Mouse (Mus musculus) inflammation-experienced regulatory T-cells, adult 6 months (primary cell): Measurements from ENCODE around the gene Syt1. TPM values are rescaled to one million over a fixed set of nuclear protein-coding genes. Genes with fewer than 3 reads are reported as not detected.

Experiments used
- ATAC-seq: one replicate; pipeline ENCODE4 v1.8.0; 2017
- polyA plus RNA-seq, 3 experiments: library from polyadenylated mRNA; unstranded; fragments of 100-300 nt; shearing (Covaris generic); gene quantifications; one replicate each; pipeline ENCODE4 v1.2.1; 2017

The Syt1 gene
- not detected for polyA plus RNA-seq

DNA sequence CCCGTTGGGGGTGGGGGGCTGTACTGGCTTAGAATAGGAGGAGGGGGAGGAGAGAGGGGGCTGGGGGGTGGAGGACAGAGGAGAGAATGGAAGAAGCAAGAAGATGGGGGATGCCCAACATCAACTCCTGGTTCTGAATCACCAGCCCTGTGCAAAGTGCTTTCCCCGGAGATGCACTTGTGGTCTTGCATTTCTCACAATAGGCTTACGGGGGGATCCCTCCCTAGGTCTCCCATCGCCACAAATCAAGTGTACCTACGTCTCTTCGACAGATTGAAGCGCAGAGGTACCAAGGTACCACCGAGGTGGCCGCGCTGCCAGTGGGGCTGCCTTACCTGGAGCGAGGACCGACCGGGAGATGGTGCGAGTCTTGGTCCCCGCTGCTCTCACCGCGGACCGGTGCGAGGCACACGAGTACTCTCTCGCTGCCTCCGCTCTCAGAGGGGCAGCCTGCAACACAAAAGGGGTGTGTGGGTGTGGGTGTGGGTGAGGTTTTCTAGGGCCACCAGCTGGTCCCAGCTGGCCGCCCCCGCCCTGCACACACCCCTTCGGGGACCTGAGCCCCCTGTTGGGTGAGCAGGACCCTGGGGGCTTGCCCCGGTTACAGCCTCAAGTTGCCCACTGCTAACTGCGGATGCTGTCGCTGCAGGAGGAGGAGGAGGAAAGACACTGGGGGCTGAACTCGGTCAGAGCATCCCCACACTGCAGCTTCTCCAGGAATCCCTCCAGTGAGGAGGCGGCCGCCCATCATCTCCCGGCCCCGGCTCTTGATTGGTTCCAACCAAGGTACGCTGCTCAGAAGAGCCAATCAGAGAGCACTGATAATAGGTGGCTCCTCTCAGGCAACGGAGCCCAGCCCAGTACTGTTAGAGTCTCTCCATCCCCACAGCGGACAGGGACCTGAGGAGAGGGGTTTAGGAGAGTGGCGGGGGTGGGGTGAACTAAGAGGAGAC lies at the start of gene Syt1:
TSS of gene Syt1 (minus strand) at position 742 of the 953 bp plus-strand sequence.
- no peak for ATAC-seq

GRCm38 (mm10) chr10:109056500-109056899 lies 45.7 kb upstream of the Syt1 start:
- no peak for ATAC-seq

DNA sequence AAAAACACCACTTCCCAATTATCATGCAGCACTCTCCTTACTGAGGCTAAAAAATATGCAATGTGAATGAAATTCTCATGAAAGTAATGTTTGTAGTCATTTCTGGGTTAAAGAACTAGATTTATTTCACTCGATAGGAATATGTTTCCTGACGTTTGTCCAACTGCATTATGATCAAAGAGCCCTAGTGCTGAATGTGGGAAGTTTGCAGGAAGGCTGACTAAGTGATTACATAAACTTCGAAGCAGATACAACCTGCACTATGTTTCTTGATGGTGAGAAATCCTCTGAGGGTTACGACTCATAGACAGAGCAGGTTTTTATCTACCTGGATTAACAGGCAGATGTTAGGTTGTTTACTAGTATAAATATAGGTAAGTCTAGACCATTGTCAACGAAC lies 36.8 kb upstream of the Syt1 start:
- ATAC-seq, result no peak

GRCm38 (mm10) chr10:109046988-109047387 lies 36.2 kb upstream of the Syt1 start:
- no peak for ATAC-seq

DNA sequence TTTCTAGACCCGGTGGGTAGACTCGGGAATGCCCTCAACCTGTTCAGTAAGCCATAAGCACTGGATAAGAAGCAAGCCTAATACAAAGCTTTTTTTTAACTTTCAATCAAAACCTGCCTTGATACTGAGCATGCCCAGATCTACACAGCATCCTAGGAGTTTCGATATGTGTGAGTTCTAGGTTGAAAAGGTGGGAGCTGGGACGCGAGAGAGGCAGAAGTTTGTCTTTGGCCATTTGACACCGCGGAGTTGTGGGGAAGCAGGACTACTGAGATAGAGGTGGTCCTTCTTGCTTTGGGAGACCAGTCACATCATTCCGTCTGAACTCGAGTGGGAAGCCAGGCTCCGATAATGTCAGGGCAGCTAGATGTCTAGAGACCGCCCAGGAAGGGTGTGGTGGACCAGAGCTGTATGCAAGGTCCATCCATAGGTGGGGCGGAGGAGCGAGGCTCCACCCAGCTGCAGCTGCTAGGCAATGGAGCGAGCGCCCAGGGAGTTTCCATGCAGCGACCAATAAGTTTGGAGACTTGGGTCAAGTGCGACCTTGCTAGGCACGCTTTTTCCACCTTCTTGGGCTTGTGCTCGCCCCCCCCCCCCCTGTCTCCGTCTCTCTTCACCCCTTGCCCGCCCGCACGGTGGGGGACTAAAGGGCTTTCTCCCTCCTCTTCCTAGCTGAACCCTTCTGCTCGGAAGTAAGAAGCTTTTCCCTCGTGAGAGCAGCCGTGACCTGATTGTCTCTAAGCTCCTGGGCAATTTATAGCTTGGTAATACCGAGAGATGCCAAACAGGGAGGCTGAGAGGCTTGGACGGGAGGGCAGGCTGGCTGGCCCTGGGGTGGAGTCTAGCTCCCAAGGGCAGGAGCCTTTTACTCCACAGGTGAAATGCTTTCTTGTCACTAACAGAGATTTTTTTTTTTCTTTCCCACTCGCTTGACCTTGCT lies 714 bp upstream of the Syt1 start:
- no peak for ATAC-seq

- ATAC-seq, result no peak
Measured at GRCm38 (mm10) chr10:109009831-109010230, 951 bp downstream of the Syt1 start.

GRCm38 (mm10) chr10:109008456-109008855 lies 2.3 kb downstream of the Syt1 start:
- no peak for ATAC-seq

- ATAC-seq, result no peak
Measured at GRCm38 (mm10) chr10:109003482-109003881, 7.3 kb downstream of the Syt1 start.

DNA sequence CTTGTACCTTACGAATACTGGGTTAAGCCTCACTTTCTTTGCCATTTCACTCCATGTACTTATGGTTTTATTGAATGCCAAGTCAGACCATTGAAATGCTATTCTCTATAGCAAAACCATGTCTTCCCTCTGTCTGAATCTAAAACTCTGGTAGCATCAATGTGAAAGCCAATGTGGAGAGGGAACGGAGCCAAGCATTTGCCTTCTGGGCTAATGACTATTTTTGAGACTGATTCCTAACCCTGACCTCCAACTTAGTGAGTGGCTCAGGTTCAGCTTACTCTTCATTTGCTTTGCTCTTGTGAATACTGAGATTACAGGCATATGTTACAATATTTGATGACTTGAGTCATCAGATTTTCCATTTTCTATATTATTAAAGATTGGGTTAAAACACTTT lies 23.5 kb downstream of the Syt1 start:
- no peak for ATAC-seq

- no peak for ATAC-seq
Measured at GRCm38 (mm10) chr10:108979660-108980059, 31.1 kb downstream of the Syt1 start.

- ATAC-seq, result no peak
Measured at GRCm38 (mm10) chr10:108954952-108955351, 55.8 kb downstream of the Syt1 start.

DNA sequence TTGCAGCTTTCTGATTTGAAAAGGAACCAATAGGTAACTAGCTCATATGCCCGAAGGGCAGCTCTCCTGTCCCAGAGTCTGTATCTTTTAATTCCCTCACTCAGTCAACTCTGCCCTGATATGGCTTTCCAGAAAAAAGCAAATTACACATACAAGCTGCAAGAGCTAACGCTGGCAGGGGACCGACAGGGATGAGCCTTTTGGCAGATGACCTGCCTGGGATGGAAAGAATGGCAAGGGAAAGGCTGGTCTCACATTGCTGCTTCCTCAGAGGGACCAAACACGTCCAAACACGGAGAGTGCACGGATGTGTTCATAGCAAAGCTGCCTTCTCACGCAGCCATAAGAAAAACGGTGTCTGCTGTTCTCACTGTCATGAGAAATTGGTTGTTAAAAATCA lies 58.6 kb downstream of the Syt1 start:
- no peak for ATAC-seq

- no peak for ATAC-seq
Measured at GRCm38 (mm10) chr10:108936838-108937430, 73.8 kb downstream of the Syt1 start.

- ATAC-seq, result no peak
Measured at GRCm38 (mm10) chr10:108930299-108930698, 80.5 kb downstream of the Syt1 start.

- ATAC-seq, result no peak
Measured at GRCm38 (mm10) chr10:108929676-108930075, 81.1 kb downstream of the Syt1 start.

GRCm38 (mm10) chr10:108905264-108905663 lies 105.5 kb downstream of the Syt1 start:
- no peak for ATAC-seq

GRCm38 (mm10) chr10:108904371-108904770 lies 106.4 kb downstream of the Syt1 start:
- ATAC-seq, result no peak

- no peak for ATAC-seq
Measured at GRCm38 (mm10) chr10:108896529-108896928, 114.3 kb downstream of the Syt1 start.

GRCm38 (mm10) chr10:108893288-108893687 lies 117.5 kb downstream of the Syt1 start:
- ATAC-seq, result no peak

GRCm38 (mm10) chr10:108892441-108892840 lies 118.3 kb downstream of the Syt1 start:
- ATAC-seq, result no peak

DNA sequence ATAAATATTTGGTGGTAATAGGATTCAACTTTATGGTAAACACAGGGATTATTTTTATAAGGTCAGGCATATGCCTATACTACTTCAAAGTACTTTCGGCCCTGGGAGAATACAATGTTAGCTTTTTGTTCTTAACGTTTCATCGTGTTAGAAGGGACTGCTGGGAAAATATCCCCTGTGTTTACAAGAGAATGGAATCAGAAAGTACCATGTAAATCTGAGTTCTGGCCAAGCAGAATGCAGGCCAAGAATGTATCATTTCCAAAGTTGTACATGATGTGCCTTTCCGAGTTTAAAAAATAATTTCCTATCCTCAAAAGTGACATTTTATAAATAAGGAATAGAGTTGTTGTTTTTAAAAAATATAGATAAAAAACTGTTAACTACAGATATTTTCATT lies 121.7 kb downstream of the Syt1 start:
- ATAC-seq, result no peak

DNA sequence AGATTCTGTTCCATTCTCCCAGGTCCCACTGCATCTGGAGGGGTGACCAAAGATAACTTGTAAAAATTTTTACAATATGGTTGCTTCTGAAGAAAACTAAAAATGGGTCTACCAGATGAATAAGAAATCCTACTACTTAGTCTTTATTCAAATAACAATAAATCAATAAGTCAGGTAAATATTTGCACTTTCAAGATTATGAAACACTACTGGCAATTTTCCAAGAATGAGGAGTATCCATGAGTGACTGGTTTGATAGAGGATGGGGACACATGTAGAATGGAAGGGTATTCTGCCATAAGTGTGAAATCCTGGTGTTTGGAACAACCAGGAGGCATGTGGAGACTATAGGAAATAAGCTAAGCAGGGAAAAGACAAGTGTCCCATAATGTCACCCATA lies 124.0 kb downstream of the Syt1 start:
- no peak for ATAC-seq

DNA sequence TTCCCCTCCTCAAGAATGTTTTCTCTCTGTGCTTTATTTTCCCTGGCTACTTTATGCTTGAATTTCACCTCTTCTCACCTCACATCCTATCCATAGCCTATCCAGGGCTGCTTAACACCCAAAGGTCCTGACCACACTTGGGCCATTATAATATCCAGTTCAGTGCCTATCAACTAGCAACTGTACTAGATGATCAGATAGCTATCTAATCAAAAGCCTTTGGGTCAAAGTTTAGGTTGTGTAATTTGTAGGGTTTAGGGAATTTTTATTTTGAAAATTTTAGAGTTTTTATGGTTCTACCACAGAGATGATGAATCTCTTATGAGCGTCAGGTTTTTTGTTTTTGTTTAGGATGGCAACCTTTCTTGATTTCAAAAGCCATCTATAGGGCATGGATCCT lies 125.0 kb downstream of the Syt1 start:
- ATAC-seq, result no peak
